Mouse (Mus musculus) MEL-GATA-1-ER (cell line): Measurements from ENCODE around the gene Pdgfra.

ENCODE experiments used
- DNase-seq: peaks from one replicate; pipeline ENCODE4 v3.0.0-alpha.2; 2012; ENCODE audit warnings: low read depth; ENCODE audit errors: extremely low read depth

Pdgfra gene

GRCm38 (mm10) chr5:75152021-75152425 lies at the start of gene Pdgfra:
Pdgfra (plus strand) TSS chr5:75152292.
- DNase-seq = no peak

- DNase-seq = no peak
These were observed 45.6 kb upstream of the Pdgfra start for GRCm38 (mm10) chr5:75106511-75106910.

DNA sequence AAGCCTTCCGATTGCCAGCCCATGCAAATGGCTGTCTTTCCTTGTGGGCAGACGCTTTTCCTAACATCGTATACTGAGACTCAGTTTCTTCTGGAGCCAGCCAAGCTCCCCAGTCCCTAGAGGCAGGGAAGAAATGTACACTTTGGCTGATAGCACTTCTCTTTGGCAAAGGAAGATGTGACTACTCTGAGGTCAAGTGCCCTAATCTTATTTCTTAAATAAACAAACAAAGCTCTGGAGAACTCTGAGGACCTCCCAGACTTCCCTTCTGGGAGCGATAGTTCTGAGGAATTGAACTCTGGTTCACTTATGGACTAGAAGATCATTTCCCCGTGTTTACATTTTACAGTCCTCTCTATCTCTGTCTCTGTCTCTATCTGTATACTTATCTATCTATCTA lies 42.7 kb upstream of the Pdgfra start:
- no peak for DNase-seq

DNA sequence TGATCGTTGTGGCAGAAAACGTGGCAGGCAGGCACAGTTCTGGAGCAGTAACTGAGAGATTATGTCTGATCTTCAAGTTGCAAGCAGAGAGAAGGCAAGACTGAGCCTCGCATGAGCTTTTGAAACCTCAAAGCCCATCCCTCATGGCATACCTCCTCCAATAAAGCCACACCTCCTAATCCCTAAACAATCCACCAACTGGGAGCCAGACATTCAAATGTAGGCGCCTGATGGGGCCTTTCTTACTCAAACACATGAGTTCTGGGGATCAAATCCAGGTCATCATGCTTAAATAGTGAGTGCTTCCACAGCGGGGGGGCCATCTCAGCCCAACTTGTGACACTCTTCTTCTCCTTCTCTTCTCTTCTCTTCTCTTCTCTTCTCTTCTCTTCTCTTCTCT lies 40.3 kb upstream of the Pdgfra start:
- DNase-seq = no peak

GRCm38 (mm10) chr5:75118840-75119239 lies 33.3 kb upstream of the Pdgfra start:
- no peak for DNase-seq

GRCm38 (mm10) chr5:75121646-75122045 lies 30.4 kb upstream of the Pdgfra start:
- DNase-seq = no peak

DNA sequence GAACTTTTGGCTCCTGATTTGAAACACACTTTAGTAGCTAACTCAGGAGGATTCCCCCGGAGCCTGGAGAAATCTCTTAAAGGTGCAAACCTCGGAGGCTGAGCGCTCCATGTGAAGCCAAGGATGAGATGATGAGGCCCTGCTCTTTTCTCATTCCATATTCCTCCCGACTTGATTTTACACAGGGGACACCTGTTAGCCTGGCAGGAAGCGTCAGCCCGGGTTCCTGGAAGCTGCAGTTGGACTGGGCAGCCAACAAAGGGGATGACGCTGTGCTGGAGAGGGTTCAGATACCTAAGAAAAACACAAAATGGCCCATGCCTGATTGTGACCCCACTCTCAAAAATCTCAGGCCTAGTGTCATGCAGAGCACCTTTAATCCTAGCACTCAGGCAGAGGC lies 17.4 kb upstream of the Pdgfra start:
- DNase-seq = no peak

GRCm38 (mm10) chr5:75143092-75143491 lies 9.0 kb upstream of the Pdgfra start:
- no peak for DNase-seq

DNA sequence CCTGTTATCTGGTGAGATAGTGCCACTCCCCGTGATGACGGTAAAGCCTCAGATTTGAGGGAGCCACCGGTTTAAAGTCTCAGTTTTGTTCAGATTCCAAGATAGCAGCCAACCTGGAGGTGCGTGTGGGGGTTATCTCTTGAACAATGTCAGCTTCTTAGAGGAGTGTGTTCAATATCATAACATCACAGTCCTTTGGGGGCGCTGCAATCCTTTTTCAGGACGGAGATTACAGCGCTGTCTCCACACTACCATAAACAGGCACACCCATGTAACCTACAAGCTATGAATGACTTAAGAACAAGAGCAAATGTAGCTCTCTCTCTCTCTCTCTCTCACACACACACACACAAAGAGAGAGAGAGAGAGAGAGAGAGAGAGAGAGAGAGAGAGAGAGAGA lies 8.3 kb upstream of the Pdgfra start:
- DNase-seq = no peak

GRCm38 (mm10) chr5:75145341-75145740 lies 6.8 kb upstream of the Pdgfra start:
- no peak for DNase-seq

DNA sequence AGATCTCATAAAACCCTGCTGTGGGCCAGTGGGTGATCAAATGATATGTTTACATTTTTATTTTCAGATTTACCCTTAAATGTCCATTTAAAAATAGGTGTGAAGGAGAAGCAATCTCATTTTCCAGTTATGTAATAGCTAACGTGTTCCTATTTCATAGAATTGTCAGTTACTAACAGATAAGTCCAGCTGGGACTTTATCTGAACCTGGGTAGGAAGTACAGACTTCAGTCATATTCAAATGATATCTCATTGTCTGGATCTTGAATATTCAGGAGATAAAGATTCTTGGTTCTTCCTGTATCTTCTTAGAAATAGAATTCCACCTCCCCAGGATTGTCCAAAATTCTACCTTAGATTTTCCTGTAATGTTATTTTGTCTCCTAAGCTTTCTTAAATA lies 5.6 kb upstream of the Pdgfra start:
- DNase-seq = no peak

GRCm38 (mm10) chr5:75148343-75149127 lies 3.6 kb upstream of the Pdgfra start:
- no peak for DNase-seq

GRCm38 (mm10) chr5:75149380-75149779 lies 2.7 kb upstream of the Pdgfra start:
- no peak for DNase-seq

DNA sequence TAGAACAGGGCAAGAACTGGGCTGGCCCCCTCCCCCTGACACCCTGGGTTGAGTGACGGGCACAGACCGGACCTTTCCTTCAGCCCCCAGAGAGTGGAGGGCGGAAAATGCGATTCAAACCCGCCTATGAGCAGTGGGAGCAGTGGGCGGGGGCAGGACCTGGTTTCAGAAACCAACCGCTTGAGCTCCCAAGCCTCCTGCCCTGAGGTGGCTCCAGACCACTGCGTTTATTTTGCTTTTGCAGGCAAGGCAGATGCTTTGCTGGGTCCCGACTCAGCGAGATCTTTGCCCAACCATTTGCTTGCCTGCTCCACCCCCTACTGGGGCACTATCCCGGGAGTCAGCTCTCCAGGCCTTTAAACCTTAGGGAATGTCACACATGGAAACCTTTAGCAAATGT lies 2.2 kb upstream of the Pdgfra start:
- DNase-seq = no peak

GRCm38 (mm10) chr5:75150341-75150981 lies 1.6 kb upstream of the Pdgfra start:
- DNase-seq = no peak

- no peak for DNase-seq
These were observed 769 bp upstream of the Pdgfra start for GRCm38 (mm10) chr5:75151146-75151900.

DNA sequence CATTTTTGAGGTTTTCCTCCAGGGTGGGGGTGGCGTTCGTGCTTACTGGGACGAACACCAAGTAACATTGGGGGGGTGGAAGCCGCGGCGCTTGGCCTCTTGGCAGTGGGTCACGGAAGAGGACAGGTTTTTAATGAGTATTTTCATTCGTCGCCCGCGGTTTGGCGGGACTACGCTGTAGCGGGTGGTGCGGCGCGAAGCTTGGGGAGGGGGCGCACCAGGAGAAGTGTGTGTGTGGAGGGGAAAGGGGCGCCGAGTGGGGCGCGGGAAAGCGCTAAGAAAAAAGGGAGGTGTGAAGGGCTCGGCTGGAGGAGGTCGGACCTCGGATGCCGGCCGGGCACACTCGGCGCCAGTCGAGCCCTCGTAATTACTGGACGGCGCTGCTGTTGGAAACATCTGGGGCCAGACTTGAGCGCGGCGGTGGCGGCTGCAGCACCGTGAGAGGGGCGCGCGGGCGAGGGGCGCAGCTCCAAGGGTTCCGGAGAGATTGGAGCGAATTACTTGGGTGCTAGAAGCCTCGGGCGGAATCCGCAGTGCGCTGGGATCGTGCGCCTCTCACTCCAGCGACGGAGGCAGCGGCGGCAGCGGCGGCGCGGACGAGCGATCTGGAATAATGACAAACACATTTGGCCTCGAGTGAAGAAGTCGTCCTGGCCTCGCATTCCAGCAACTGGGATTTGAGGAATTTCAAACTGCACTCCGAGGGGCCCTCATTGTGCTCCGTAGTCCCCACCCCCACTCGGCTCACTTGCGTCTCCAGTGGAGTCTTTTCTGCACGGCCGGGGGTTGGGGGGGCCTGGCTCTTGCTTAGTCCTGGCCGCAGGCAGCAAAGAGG lies 916 bp downstream of the Pdgfra start:
- DNase-seq = no peak

DNA sequence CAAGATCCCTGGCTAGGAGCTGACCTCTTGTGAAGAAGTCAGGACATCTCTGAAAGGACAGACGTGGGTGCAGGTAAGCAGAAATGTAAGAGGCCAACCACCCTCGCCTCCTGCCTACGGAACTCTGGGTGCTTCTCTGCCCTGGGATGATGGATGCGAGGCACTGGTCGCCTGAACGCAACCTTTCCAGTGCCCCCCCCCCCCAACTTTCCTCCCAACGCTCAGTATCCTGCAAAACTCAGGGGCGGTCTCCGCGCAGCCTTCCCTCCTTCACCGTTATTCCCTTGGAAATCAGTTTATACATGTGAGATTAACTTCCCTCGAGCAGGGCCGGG lies 1.5 kb downstream of the Pdgfra start:
- no peak for DNase-seq

- DNase-seq = no peak
These were observed 2.0 kb downstream of the Pdgfra start for GRCm38 (mm10) chr5:75153961-75154620.

DNA sequence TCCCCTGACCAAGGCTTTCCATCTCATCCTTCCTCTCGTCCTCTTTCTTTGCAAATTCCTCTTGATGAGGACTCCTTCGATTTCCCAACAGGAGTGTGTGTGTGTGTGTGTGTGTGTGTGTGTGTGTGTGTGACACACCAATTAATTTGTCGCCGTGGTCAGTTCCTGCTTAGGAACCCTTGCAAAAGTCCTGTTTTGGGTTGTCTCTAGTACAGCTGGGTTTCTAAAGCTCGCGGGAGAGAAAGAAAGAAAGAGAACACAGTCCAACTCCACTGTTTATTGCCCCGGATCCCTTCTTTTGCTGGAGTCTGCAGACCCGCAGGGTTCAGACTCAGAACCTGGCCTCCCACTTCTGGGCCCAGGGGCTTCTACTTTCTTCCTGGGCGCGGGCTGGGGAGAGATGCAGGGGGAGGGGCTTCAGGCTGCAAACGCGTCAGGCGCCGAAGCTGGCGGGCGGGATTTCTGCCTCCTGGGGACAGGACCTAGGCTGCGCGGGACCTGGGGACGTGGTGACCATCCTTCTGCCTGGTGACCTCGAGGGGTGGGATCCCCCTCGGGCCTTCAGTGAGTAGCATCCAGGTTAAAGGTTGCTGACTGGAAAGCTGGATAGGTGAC lies 2.6 kb downstream of the Pdgfra start:
- no peak for DNase-seq

GRCm38 (mm10) chr5:75155281-75155680 lies 3.2 kb downstream of the Pdgfra start:
- DNase-seq = no peak
